Mouse (Mus musculus): ENCODE measurements around the gene Olfr1418. TPM values are rescaled to one million over a fixed set of nuclear protein-coding genes. Genes with fewer than 3 reads are reported as not detected.

The Olfr1418 gene
- polyA plus RNA-seq, 1 experiment from 2014 or later: not detected

GRCm38 (mm10) chr19:11839119-11839518 lies 21.7 kb downstream of the Olfr1418 start, which contains the start of gene Olfr1417:
Gene Olfr1417, minus strand, starts transcription at chr19:11839219.
- no peak within 1 kb of the TSS for H3K9ac ChIP-seq (ENCODE audit: low read depth, low read length)
- no peaks in the 10 kb centered on the region for H3K4me1 ChIP-seq (ENCODE audit: control insufficient read depth, insufficient read depth, low read length)
- no peak within 1 kb of the TSS for H3K27ac ChIP-seq (ENCODE audit: low read depth, low read length)
- H3K36me3 ChIP-seq (ENCODE audit: control insufficient read depth, insufficient read depth, low read length): no peaks in the 10 kb centered on the region
- ATAC-seq (replicated peaks; ENCODE audit: insufficient number of reproducible peaks, low FRiP score, low TSS enrichment): no peak
- 82% methylated on average over 4 of the region's 4 CpGs for WGBS (ENCODE audit: insufficient replicate concordance)
- no peaks in the 10 kb centered on the region for H3K9me3 ChIP-seq (replicated peaks; ENCODE audit: control insufficient read depth, low read length)
- H3K4me3 ChIP-seq (ENCODE audit: low read depth, low read length): no peak within 1 kb of the TSS
- no peaks in the 10 kb centered on the region for H3K27me3 ChIP-seq (ENCODE audit: control insufficient read depth, insufficient read depth, low read length)
- H3K4me2 ChIP-seq: no peak within 1 kb of the TSS

- H3K9ac ChIP-seq (ENCODE audit: low read depth, low read length): no peak overlapping the region
- no peak for ATAC-seq (replicated peaks; ENCODE audit: insufficient number of reproducible peaks, low FRiP score, low TSS enrichment)
- H3K27ac ChIP-seq (ENCODE audit: low read depth, low read length): no peak overlapping the region
- H3K9me3 ChIP-seq (replicated peaks; ENCODE audit: control insufficient read depth, low read length): no peaks in the 10 kb centered on the region
- WGBS (ENCODE audit: insufficient replicate concordance): 29% methylated on average over 4 of the region's 4 CpGs
- peaks cover 2% of the 10 kb centered on the region; the same call in 1 of the 2 replicates for H3K4me1 ChIP-seq (ENCODE audit: control insufficient read depth, insufficient read depth, low read length)
- no peak overlapping the region for H3K4me2 ChIP-seq
- no peaks in the 10 kb centered on the region for H3K36me3 ChIP-seq (ENCODE audit: control insufficient read depth, insufficient read depth, low read length)
- no peak overlapping the region for H3K4me3 ChIP-seq (ENCODE audit: low read depth, low read length)
- peaks cover 2% of the 10 kb centered on the region; the same call in 1 of the 2 replicates for H3K27me3 ChIP-seq (ENCODE audit: control insufficient read depth, insufficient read depth, low read length)
Measured at GRCm38 (mm10) chr19:11823346-11824065, 37.4 kb downstream of the Olfr1418 start.

GRCm38 (mm10) chr19:11820211-11820610 lies 40.7 kb downstream of the Olfr1418 start:
- no peaks in the 10 kb centered on the region for H3K9me3 ChIP-seq (replicated peaks; ENCODE audit: control insufficient read depth, low read length)
- no peak overlapping the region for H3K9ac ChIP-seq (ENCODE audit: low read depth, low read length)
- H3K27me3 ChIP-seq (ENCODE audit: control insufficient read depth, insufficient read depth, low read length): peaks cover 3% of the 10 kb centered on the region; the same call in 1 of the 2 replicates
- peak overlapping the region; percentile 69 for H3K4me3 ChIP-seq (ENCODE audit: low read depth, low read length)
- 29% methylated on average over 6 of the region's 6 CpGs for WGBS (ENCODE audit: insufficient replicate concordance)
- H3K4me1 ChIP-seq (ENCODE audit: control insufficient read depth, insufficient read depth, low read length): peaks cover 2% of the 10 kb centered on the region; the same call in 1 of the 2 replicates
- ATAC-seq (replicated peaks; ENCODE audit: insufficient number of reproducible peaks, low FRiP score, low TSS enrichment): no peak
- H3K4me2 ChIP-seq: peak overlapping the region; percentile 97
- H3K27ac ChIP-seq (ENCODE audit: low read depth, low read length): no peak overlapping the region
- H3K36me3 ChIP-seq (ENCODE audit: control insufficient read depth, insufficient read depth, low read length): no peaks in the 10 kb centered on the region

GRCm38 (mm10) chr19:11819800-11820199 lies 41.1 kb downstream of the Olfr1418 start:
- Histone ChIP-seq H3K36me3 (ENCODE audit: control insufficient read depth, insufficient read depth, low read length) (no peaks in the 10 kb centered on the region), H3K9me3 (replicated peaks; ENCODE audit: control insufficient read depth, low read length) (no peaks in the 10 kb centered on the region), H3K4me1 (ENCODE audit: control insufficient read depth, insufficient read depth, low read length) (peaks cover 2% of the 10 kb centered on the region; the same call in 1 of the 2 replicates), H3K27me3 (ENCODE audit: control insufficient read depth, insufficient read depth, low read length) (peaks cover 3% of the 10 kb centered on the region; the same call in 1 of the 2 replicates), H3K4me3 (ENCODE audit: low read depth, low read length) (peak overlapping the region; percentile 69), H3K27ac (ENCODE audit: low read depth, low read length) (no peak overlapping the region), H3K9ac (ENCODE audit: low read depth, low read length) (no peak overlapping the region), H3K4me2 (peak overlapping the region; percentile 97)
- no peak for ATAC-seq (replicated peaks; ENCODE audit: insufficient number of reproducible peaks, low FRiP score, low TSS enrichment)
- WGBS (ENCODE audit: insufficient replicate concordance): under 1% methylated on average over 15 of the region's 15 CpGs

- Histone ChIP-seq H3K36me3 (ENCODE audit: control insufficient read depth, insufficient read depth, low read length) (no peaks in the 10 kb centered on the region), H3K4me3 (ENCODE audit: low read depth, low read length) (peak within 1 kb of the TSS; percentile 69), H3K4me1 (ENCODE audit: control insufficient read depth, insufficient read depth, low read length) (peaks cover 2% of the 10 kb centered on the region; the same call in 1 of the 2 replicates), H3K9me3 (replicated peaks; ENCODE audit: control insufficient read depth, low read length) (no peaks in the 10 kb centered on the region), H3K4me2 (peak within 1 kb of the TSS; percentile 97), H3K27ac (ENCODE audit: low read depth, low read length) (no peak within 1 kb of the TSS), H3K27me3 (ENCODE audit: control insufficient read depth, insufficient read depth, low read length) (peaks cover 3% of the 10 kb centered on the region; the same call in 1 of the 2 replicates), H3K9ac (ENCODE audit: low read depth, low read length) (peak within 1 kb of the TSS; percentile 75)
- ATAC-seq (replicated peaks; ENCODE audit: insufficient number of reproducible peaks, low FRiP score, low TSS enrichment): no peak
- 2% methylated on average over 20 of the region's 20 CpGs for WGBS (ENCODE audit: insufficient replicate concordance)
Measured at GRCm38 (mm10) chr19:11819143-11819700, 41.6 kb downstream of the Olfr1418 start, which contains the start of gene Stx3. Gene Stx3, minus strand, starts transcription at chr19:11819403.

GRCm38 (mm10) chr19:11818199-11819142 lies 42.4 kb downstream of the Olfr1418 start:
- Histone ChIP-seq H3K9me3 (replicated peaks; ENCODE audit: control insufficient read depth, low read length) (no peaks in the 10 kb centered on the region), H3K9ac (ENCODE audit: low read depth, low read length) (peak overlapping the region; percentile 75), H3K4me2 (peak overlapping the region; percentile 97), H3K27ac (ENCODE audit: low read depth, low read length) (no peak overlapping the region), H3K27me3 (ENCODE audit: control insufficient read depth, insufficient read depth, low read length) (peaks cover 3% of the 10 kb centered on the region; the same call in 1 of the 2 replicates), H3K4me1 (ENCODE audit: control insufficient read depth, insufficient read depth, low read length) (peaks cover 2% of the 10 kb centered on the region; the same call in 1 of the 2 replicates), H3K4me3 (ENCODE audit: low read depth, low read length) (peak overlapping the region; percentile 69), H3K36me3 (ENCODE audit: control insufficient read depth, insufficient read depth, low read length) (no peaks in the 10 kb centered on the region)
- WGBS (ENCODE audit: insufficient replicate concordance): under 1% methylated on average over 69 of the region's 83 CpGs
- ATAC-seq (replicated peaks; ENCODE audit: insufficient number of reproducible peaks, low FRiP score, low TSS enrichment): peak; percentile 69

- Histone ChIP-seq H3K36me3 (ENCODE audit: control insufficient read depth, insufficient read depth, low read length) (no peaks in the 10 kb centered on the region), H3K4me2 (peak overlapping the region; percentile 97), H3K27ac (ENCODE audit: low read depth, low read length) (no peak overlapping the region), H3K27me3 (ENCODE audit: control insufficient read depth, insufficient read depth, low read length) (peaks cover 3% of the 10 kb centered on the region; the same call in 1 of the 2 replicates), H3K9ac (ENCODE audit: low read depth, low read length) (no peak overlapping the region), H3K4me1 (ENCODE audit: control insufficient read depth, insufficient read depth, low read length) (no peaks in the 10 kb centered on the region; the same call in 1 of the 2 replicates), H3K9me3 (replicated peaks; ENCODE audit: control insufficient read depth, low read length) (no peaks in the 10 kb centered on the region), H3K4me3 (ENCODE audit: low read depth, low read length) (peak overlapping the region; percentile 69; the same call in 1 of the 2 replicates)
- 18% methylated on average over 5 of the region's 5 CpGs for WGBS (ENCODE audit: insufficient replicate concordance)
- no peak for ATAC-seq (replicated peaks; ENCODE audit: insufficient number of reproducible peaks, low FRiP score, low TSS enrichment)
Measured at GRCm38 (mm10) chr19:11817586-11817985, 43.3 kb downstream of the Olfr1418 start.

- Histone ChIP-seq H3K4me2 (no peak overlapping the region), H3K9ac (ENCODE audit: low read depth, low read length) (no peak overlapping the region), H3K4me3 (ENCODE audit: low read depth, low read length) (no peak overlapping the region), H3K27me3 (ENCODE audit: control insufficient read depth, insufficient read depth, low read length) (peaks cover 3% of the 10 kb centered on the region; the same call in 1 of the 2 replicates), H3K36me3 (ENCODE audit: control insufficient read depth, insufficient read depth, low read length) (no peaks in the 10 kb centered on the region), H3K9me3 (replicated peaks; ENCODE audit: control insufficient read depth, low read length) (no peaks in the 10 kb centered on the region), H3K4me1 (ENCODE audit: control insufficient read depth, insufficient read depth, low read length) (no peaks in the 10 kb centered on the region; the same call in 1 of the 2 replicates), H3K27ac (ENCODE audit: low read depth, low read length) (no peak overlapping the region)
- WGBS (ENCODE audit: insufficient replicate concordance): 34% methylated on average over 6 of the region's 6 CpGs
- ATAC-seq (replicated peaks; ENCODE audit: insufficient number of reproducible peaks, low FRiP score, low TSS enrichment): no peak
Measured at GRCm38 (mm10) chr19:11816706-11817105, 44.2 kb downstream of the Olfr1418 start.
